Mouse (Mus musculus): ENCODE results near the gene Krtap27-1. TPM values are rescaled to one million over a fixed set of nuclear protein-coding genes. Genes with fewer than 3 reads are reported as not detected.

The Krtap27-1 gene
- not detected for total RNA-seq (2023)

GRCm38 (mm10) chr16:88671571-88671970 lies at the start of gene Krtap27-1:
Gene Krtap27-1, minus strand, starts transcription at chr16:88671671.

GRCm38 (mm10) chr16:88707496-88708012 lies 36.1 kb upstream of the Krtap27-1 start, which contains the start of gene 2310061N02Rik:
Gene 2310061N02Rik, minus strand, starts transcription at chr16:88707962.

GRCm38 (mm10) chr16:88647358-88647846 lies 24.1 kb downstream of the Krtap27-1 start, which contains the start of gene Krtap26-1:
Gene Krtap26-1, minus strand, starts transcription at chr16:88647796.

GRCm38 (mm10) chr16:88627566-88627965 lies 43.9 kb downstream of the Krtap27-1 start, which contains the start of gene 2310079G19Rik:
Gene 2310079G19Rik, minus strand, starts transcription at chr16:88627666.

Other genes starting within 250 kb of the Krtap27-1 start
- not detected for gene Cldn17, start 164.7 kb downstream of the Krtap27-1 start, total RNA-seq (2023)
- not detected for gene Cldn8, start 108.5 kb downstream of the Krtap27-1 start, total RNA-seq (2023)
- gene Krtap24-1, start 59.4 kb downstream of the Krtap27-1 start, total RNA-seq (2023) = not detected
- not detected for gene 2310079G19Rik, start 44.0 kb downstream of the Krtap27-1 start, total RNA-seq (2023)
- gene Krtap26-1, start 23.9 kb downstream of the Krtap27-1 start, total RNA-seq (2023) = not detected
- gene 2310061N02Rik, start 36.3 kb upstream of the Krtap27-1 start, total RNA-seq (2023) = not detected
- not detected for gene Krtap13-1, start 57.2 kb upstream of the Krtap27-1 start, total RNA-seq (2023)
- not detected for gene Krtap13, start 80.0 kb upstream of the Krtap27-1 start, total RNA-seq (2023)
- not detected for gene 2310034C09Rik, start 87.2 kb upstream of the Krtap27-1 start, total RNA-seq (2023)
- not detected for gene 2310057N15Rik, start 102.5 kb upstream of the Krtap27-1 start, total RNA-seq (2023)
- not detected for gene Gm5965, start 106.2 kb upstream of the Krtap27-1 start, total RNA-seq (2023)
- gene Gm20741, start 140.5 kb upstream of the Krtap27-1 start, total RNA-seq (2023) = not detected
- gene Krtap15, start 148.5 kb upstream of the Krtap27-1 start, total RNA-seq (2023) = not detected
- gene Krtap14, start 154.5 kb upstream of the Krtap27-1 start, total RNA-seq (2023) = not detected
- not detected for gene Krtap19-1, start 197.7 kb upstream of the Krtap27-1 start, total RNA-seq (2023)
- not detected for gene Krtap19-2, start 202.6 kb upstream of the Krtap27-1 start, total RNA-seq (2023)
- not detected for gene Krtap19-3, start 206.4 kb upstream of the Krtap27-1 start, total RNA-seq (2023)
- not detected for gene Krtap19-4, start 213.4 kb upstream of the Krtap27-1 start, total RNA-seq (2023)
- not detected for gene Krtap19-5, start 224.8 kb upstream of the Krtap27-1 start, total RNA-seq (2023)

Data from neutrophil, adult 59 days (primary cell).